Comparison of ENCODE assay signal across 8 mouse cellular contexts in genomic region chr3:63570607-63571353, GRCm38 (mm10).
DNase-seq lines count a peak whose midpoint lies in the region; ATAC-seq lines count a peak whose summit lies in the region.

No protein-coding gene starts in this region.

- H3K4me1 ChIP-seq in forebrain, embryonic 13.5 days: peaks cover 4% of the 10 kb centered on the region; the same call in 1 of the 2 replicates
- H3K4me1 ChIP-seq in hindbrain, embryonic 15.5 days (replicated peaks): no peaks in the 10 kb centered on the region

- peak; percentile 11 for DNase-seq in MEL-GATA-1-ER (ENCODE audit: extremely low read depth, low read depth)
- DNase-seq in brain, embryonic 18.5 days (ENCODE audit: low read depth, low spot score): peak; percentile 56
- DNase-seq in layer of hippocampus, postnatal 25 days (ENCODE audit: extremely low spot score in 1 of 2, low spot score in 1 of 2): peak; percentile 58 to 89
- DNase-seq in lung, postnatal 4 days: peak; percentile 31 to 73
- peak; percentile 80 for DNase-seq in right cerebral cortex, postnatal 14 days

- no peak overlapping the region for H3K9ac ChIP-seq in forebrain, embryonic 13.5 days
- no peak overlapping the region for H3K9ac ChIP-seq in hindbrain, embryonic 15.5 days

- H3K4me3 ChIP-seq in forebrain, embryonic 13.5 days: no peak overlapping the region
- H3K4me3 ChIP-seq in hindbrain, embryonic 15.5 days: no peak overlapping the region

- H3K27ac ChIP-seq in forebrain, embryonic 13.5 days: no peak overlapping the region
- H3K27ac ChIP-seq in hindbrain, embryonic 15.5 days (replicated peaks): no peak overlapping the region

- ATAC-seq in forebrain, embryonic 13.5 days: peak; percentile 95
- peak; percentile 77 for ATAC-seq in hindbrain, embryonic 15.5 days (ENCODE audit: low FRiP score, low read depth)
- ATAC-seq in monocyte, adult 5-6 weeks (replicated peaks; ENCODE audit: insufficient number of reproducible peaks, low FRiP score, low TSS enrichment, poor library complexity, severe bottlenecking): no peak

- H3K9me3 ChIP-seq in forebrain, embryonic 13.5 days (replicated peaks): no peaks in the 10 kb centered on the region
- no peaks in the 10 kb centered on the region for H3K9me3 ChIP-seq in hindbrain, embryonic 15.5 days

- no peaks in the 10 kb centered on the region for H3K27me3 ChIP-seq in forebrain, embryonic 13.5 days
- H3K27me3 ChIP-seq in hindbrain, embryonic 15.5 days: no peaks in the 10 kb centered on the region

- H3K36me3 ChIP-seq in forebrain, embryonic 13.5 days (ENCODE audit: poor library complexity, severe bottlenecking): no peaks in the 10 kb centered on the region
- no peaks in the 10 kb centered on the region for H3K36me3 ChIP-seq in hindbrain, embryonic 15.5 days

- no peak overlapping the region for H3K4me2 ChIP-seq in forebrain, embryonic 13.5 days
- H3K4me2 ChIP-seq in hindbrain, embryonic 15.5 days: no peak overlapping the region

- WGBS in forebrain, embryonic 13.5 days: 42% methylated on average over 7 of the region's 7 CpGs
- WGBS in hindbrain, embryonic 15.5 days: 40% methylated on average over 7 of the region's 7 CpGs

Comparison
In these comparisons a context has a peak if more than half of its experiments do, and no peak if none do; other contexts are left out.
1. DNase-seq: peak in every context shown above with its lines; median percentile 80 in right cerebral cortex, postnatal 14 days; 74 in layer of hippocampus, postnatal 25 days; 56 in brain, embryonic 18.5 days; 52 in lung, postnatal 4 days; 11 in MEL-GATA-1-ER.